Mouse (Mus musculus) macrophage (primary cell): ENCODE data around the gene Gm10577. TPM values are rescaled to one million over a fixed set of nuclear protein-coding genes. Genes with fewer than 3 reads are reported as not detected.

Source experiments
- H3K27ac ChIP-seq: fragments of 350-480 bp; formaldehyde crosslinking; 2 replicates; pipeline ENCODE4 v1.9.0; 2021
- H3K36me3 ChIP-seq: fragments of 350-480 bp; formaldehyde crosslinking; 2 replicates; pipeline ENCODE4 v1.9.0; 2021; ENCODE audit errors: inconsistent target
- H3K4me3 ChIP-seq: fragments of 350-480 bp; formaldehyde crosslinking; 2 replicates; pipeline ENCODE4 v1.9.0; 2021; ENCODE audit errors: inconsistent target
- H3K79me2 ChIP-seq: fragments of 350-480 bp; formaldehyde crosslinking; 2 replicates; pipeline ENCODE4 v1.9.0; 2021; ENCODE audit errors: inconsistent target
- WGBS: methylation state at CpG from one replicate; pipeline ENCODE4 v1.1.7; 2026; ENCODE audit warnings: inconsistent platforms; ENCODE audit not compliant: missing documents; 5-methylcytosine and 5-hydroxymethylcytosine counted together
- polyA plus RNA-seq: library from polyadenylated mRNA; stranded (reverse); fragments of 250-400 nt; gene quantifications from 3 replicates; pipeline ENCODE4 v1.2.4, GENCODE M21; 2018; ENCODE audit warnings: inconsistent platforms

Gm10577 gene
- polyA plus RNA-seq, 1 experiment from 2014 or later: not detected

DNA sequence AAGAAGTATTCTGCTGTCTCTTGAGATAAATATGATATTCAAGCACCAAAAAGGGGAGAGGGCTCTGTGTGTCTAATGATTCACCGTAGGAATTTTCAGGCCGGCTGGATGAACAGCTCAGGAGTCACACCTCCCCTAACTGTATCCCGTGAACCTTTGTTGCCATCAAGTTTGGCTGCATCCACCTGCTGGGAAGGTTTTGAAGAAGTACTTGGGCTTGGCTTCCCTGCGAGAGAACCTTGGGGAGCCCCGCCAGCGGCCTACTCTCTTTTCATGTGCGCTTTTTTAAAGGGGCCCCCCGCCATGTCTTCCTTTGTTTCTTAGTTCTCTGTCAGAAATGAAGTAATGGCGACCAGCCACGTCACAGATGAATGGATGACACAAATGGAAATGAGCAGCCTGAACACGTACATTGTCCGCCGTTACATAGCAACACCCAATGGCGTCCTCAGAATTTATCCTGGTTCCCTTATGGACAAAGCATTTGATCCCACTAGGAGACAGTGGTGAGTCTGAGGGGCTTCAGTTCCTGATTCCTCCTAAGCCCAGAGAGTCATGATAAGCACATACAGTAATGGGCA is 46.0 kb downstream of the Gm10577 start:
- no peaks in the 10 kb centered on the region for H3K36me3 ChIP-seq
- H3K4me3 ChIP-seq: no peak overlapping the region
- no peak overlapping the region for H3K27ac ChIP-seq
- WGBS: 93% methylated on average over 14 of the region's 14 CpGs
- no peaks in the 10 kb centered on the region for H3K79me2 ChIP-seq

- no peaks in the 10 kb centered on the region for H3K79me2 ChIP-seq
- no peak overlapping the region for H3K27ac ChIP-seq
- no peak overlapping the region for H3K4me3 ChIP-seq
- no peaks in the 10 kb centered on the region for H3K36me3 ChIP-seq
- 91% methylated on average over 16 of the region's 16 CpGs for WGBS
Observed at GRCm38 (mm10) chr4:100973641-100974454, 46.6 kb downstream of the Gm10577 start.

Other genes starting within 250 kb of the Gm10577 start
- not detected in 3 replicates for gene Cachd1, start 244.0 kb downstream of the Gm10577 start, polyA plus RNA-seq
- not detected in 3 replicates for gene Raver2, start 48.3 kb upstream of the Gm10577 start, polyA plus RNA-seq
- gene Jak1, start 244.6 kb upstream of the Gm10577 start, polyA plus RNA-seq: 98.9 to 118 TPM (median 106 TPM) in 3 replicates